Mouse (Mus musculus): ENCODE measurements at regions not wholly inside any gene's neighbourhood (a gene's known extent, or its start where the extent isn't known, plus 50 kb on each side); places are given as distances from the start of the nearest gene placed in this dataset.

DNA sequence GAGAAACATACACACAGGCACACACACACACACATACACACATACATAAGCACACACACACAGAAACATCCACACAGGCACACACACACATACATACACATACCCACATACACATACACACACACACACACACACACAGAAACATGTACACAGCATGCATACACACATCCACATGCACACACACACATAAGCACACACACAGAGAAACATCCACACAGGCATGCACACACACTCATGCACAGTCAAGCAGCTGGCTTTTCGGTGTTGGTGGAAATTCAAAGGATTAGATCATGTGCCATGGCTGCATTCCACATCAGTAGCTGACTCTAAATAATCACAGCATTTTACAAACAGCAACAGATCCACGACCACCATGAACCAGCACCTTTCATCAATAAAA, 78.9 kb downstream of the Pou4f1 start:
- no peak overlapping the region for H3K4me3 ChIP-seq (replicated peaks in 1 of 3; ENCODE audit: low read depth in 2 of 3, low read length in 2 of 3, poor library complexity in 1 of 3)
- no peak for DNase-seq (ENCODE audit: extremely low read depth)
- no peaks in the 10 kb centered on the region for H3K36me3 ChIP-seq (replicated peaks in 1 of 2; ENCODE audit: control insufficient read depth in 1 of 2, insufficient read depth in 1 of 2, low read length in 1 of 2)
- H3K27me3 ChIP-seq (replicated peaks), result no peaks in the 10 kb centered on the region
- H3K4me1 ChIP-seq (ENCODE audit: control insufficient read depth in 1 of 2, insufficient read depth in 2 of 2), result peaks cover 0 to 3% of the 10 kb centered on the region in 2 experiments; a peak in 1 of 4 replicates
- dilution Hi-C loops (cut with MboI; ENCODE audit: extremely low pct_ligation_motif_present, extremely low pct_unique_long_range_greater_than_20kb, low sequenced_read_pairs), result no loop called here
- H3K9me3 ChIP-seq (replicated peaks; ENCODE audit: low read length), result peaks cover 2% of the 10 kb centered on the region
- H3K4me2 ChIP-seq (ENCODE audit: insufficient read depth, low read depth, poor library complexity, severe bottlenecking), result no peak overlapping the region
- H3K9ac ChIP-seq (ENCODE audit: insufficient read depth, low read depth), result no peak overlapping the region
- H3K79me2 ChIP-seq (replicated peaks; ENCODE audit: control insufficient read depth, extremely low read depth, insufficient read depth, poor library complexity, severe bottlenecking), result no peaks in the 10 kb centered on the region
- no peak overlapping the region; the same call in 1 of the 2 replicates for H3K27ac ChIP-seq (ENCODE audit: insufficient read depth, low read depth)
- no peak for TF ChIP-seq BHLHE40 (IDR thresholded peaks at IDR 0.05; ENCODE audit: low read depth, low read length)
- no peak for TF ChIP-seq SMC3 (IDR thresholded peaks at IDR 0.05; ENCODE audit: low read depth, low read length)
- no peak for TF ChIP-seq POLR2A (IDR thresholded peaks at IDR 0.05; ENCODE audit: low read depth, low read length)
- TF ChIP-seq CHD1 (IDR thresholded peaks at IDR 0.05; ENCODE audit: low read depth, low read length), result no peak
- no peak for TF ChIP-seq HCFC1 (IDR thresholded peaks at IDR 0.05; ENCODE audit: low read depth, low read length)
- TF ChIP-seq ZNF384 (IDR thresholded peaks at IDR 0.05; ENCODE audit: low read depth, low read length), result no peak
- no peak for TF ChIP-seq ZMIZ1 (IDR thresholded peaks at IDR 0.05; ENCODE audit: low read depth, low read length)
- TF ChIP-seq KAT2A (IDR thresholded peaks at IDR 0.05; ENCODE audit: insufficient replicate concordance, low read length), result no peak
- TF ChIP-seq EP300 (IDR thresholded peaks at IDR 0.05; ENCODE audit: low read length), result no peak
- TF ChIP-seq TBP (conservative IDR thresholded peaks at IDR 0.05; ENCODE audit: low read depth, low read length), result no peak
- TF ChIP-seq NELFE (IDR thresholded peaks at IDR 0.05; ENCODE audit: low read depth, low read length), result no peak
- TF ChIP-seq ZKSCAN1 (IDR thresholded peaks at IDR 0.05; ENCODE audit: borderline replicate concordance, low read depth, low read length), result no peak
- no peak for TF ChIP-seq MAFK (IDR thresholded peaks at IDR 0.05; ENCODE audit: insufficient replicate concordance, low read length)
- no peak for TF ChIP-seq RAD21 (IDR thresholded peaks at IDR 0.05; ENCODE audit: low read depth, low read length)
- in situ Hi-C loops (cut with MboI; ENCODE audit: low pct_ligation_motif_present, low pct_unique_long_range_greater_than_20kb, low sequenced_read_pairs), result no loop called here

DNA sequence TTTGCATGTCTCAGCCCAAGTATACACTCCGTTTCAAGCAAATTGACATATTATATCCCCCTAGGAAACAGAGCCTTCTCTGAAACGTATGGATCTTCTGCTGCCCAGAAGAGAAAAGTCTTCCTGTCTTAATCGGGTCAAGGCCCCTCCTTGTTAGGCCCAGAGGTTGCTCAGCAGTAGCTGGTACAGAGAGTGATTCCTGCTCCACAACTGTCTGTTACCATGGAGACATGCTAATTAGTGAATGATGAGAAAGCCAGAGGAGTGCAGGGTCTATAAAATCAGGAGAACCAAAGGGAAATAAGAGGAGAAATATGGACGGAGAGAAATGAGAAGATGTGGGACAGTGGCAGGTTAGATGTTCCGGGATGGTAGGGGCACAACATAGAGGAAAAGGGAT, 86.8 kb downstream of the Pou4f1 start:
- DNase-seq (ENCODE audit: extremely low read depth), result no peak
- Histone ChIP-seq H3K36me3 (replicated peaks in 1 of 2; ENCODE audit: control insufficient read depth in 1 of 2, insufficient read depth in 1 of 2, low read length in 1 of 2) (no peaks in the 10 kb centered on the region), H3K27me3 (replicated peaks) (no peaks in the 10 kb centered on the region), H3K9ac (ENCODE audit: insufficient read depth, low read depth) (no peak overlapping the region), H3K4me2 (ENCODE audit: insufficient read depth, low read depth, poor library complexity, severe bottlenecking) (no peak overlapping the region), H3K4me1 (ENCODE audit: control insufficient read depth in 1 of 2, insufficient read depth in 2 of 2) (no peaks in the 10 kb centered on the region), H3K9me3 (replicated peaks; ENCODE audit: low read length) (no peaks in the 10 kb centered on the region), H3K79me2 (replicated peaks; ENCODE audit: control insufficient read depth, extremely low read depth, insufficient read depth, poor library complexity, severe bottlenecking) (no peaks in the 10 kb centered on the region), H3K4me3 (replicated peaks in 1 of 3; ENCODE audit: low read depth in 2 of 3, low read length in 2 of 3, poor library complexity in 1 of 3) (no peak overlapping the region), H3K27ac (ENCODE audit: insufficient read depth, low read depth) (no peak overlapping the region)
- dilution Hi-C loops (cut with MboI; ENCODE audit: extremely low pct_ligation_motif_present, extremely low pct_unique_long_range_greater_than_20kb, low sequenced_read_pairs) (no loop called here), in situ Hi-C loops (cut with MboI; ENCODE audit: low pct_ligation_motif_present, low pct_unique_long_range_greater_than_20kb, low sequenced_read_pairs) (no loop called here)
- no peak for TF ChIP-seq MEF2A (IDR thresholded peaks at IDR 0.05; ENCODE audit: borderline replicate concordance, low read depth, low read length)
- TF ChIP-seq ZKSCAN1 (IDR thresholded peaks at IDR 0.05; ENCODE audit: borderline replicate concordance, low read depth, low read length), result no peak
- no peak for TF ChIP-seq IRF4 (IDR thresholded peaks at IDR 0.05; ENCODE audit: low read depth, low read length)
- TF ChIP-seq NRF1 (IDR thresholded peaks at IDR 0.05; ENCODE audit: low read depth, low read length), result no peak
- TF ChIP-seq MAX (IDR thresholded peaks at IDR 0.05; ENCODE audit: low read length), result no peak
- TF ChIP-seq TBP (conservative IDR thresholded peaks at IDR 0.05; ENCODE audit: low read depth, low read length), result no peak
- TF ChIP-seq RAD21 (IDR thresholded peaks at IDR 0.05; ENCODE audit: low read depth, low read length), result no peak
- no peak for TF ChIP-seq MXI1 (IDR thresholded peaks at IDR 0.05; ENCODE audit: low read depth, low read length)
- no peak for TF ChIP-seq BHLHE40 (IDR thresholded peaks at IDR 0.05; ENCODE audit: low read depth, low read length)

Measured in CH12.LX (cell line).